Mouse (Mus musculus): ENCODE data around the gene 3110082I17Rik. TPM values are rescaled to one million over a fixed set of nuclear protein-coding genes. Genes with fewer than 3 reads are reported as not detected.

3110082I17Rik gene
- total and polyA plus RNA-seq, 2 experiments, result 1.6 to 7.4 TPM

DNA sequence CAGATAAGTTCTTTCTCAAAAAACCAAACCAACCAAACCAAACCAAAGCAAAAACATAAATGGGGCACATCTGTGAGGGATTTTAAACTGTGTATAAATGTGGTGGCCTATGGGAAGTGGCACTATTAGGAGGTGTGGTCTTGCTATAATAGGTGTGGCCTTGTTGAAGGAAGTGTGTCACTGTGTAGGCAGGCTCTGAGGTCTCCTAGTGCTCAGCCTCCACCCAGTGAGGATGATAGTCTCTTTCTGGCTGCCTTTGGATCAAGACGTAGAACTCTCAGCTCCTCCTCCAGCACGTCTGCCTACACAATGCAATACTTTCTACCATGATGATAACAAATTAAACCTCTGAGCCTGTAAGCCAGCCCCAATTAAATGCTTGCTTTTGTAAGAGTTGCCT, 6.0 kb upstream of the 3110082I17Rik start:
- 88% methylated on average over 2 of the region's 2 CpGs for WGBS
- TF ChIP-seq CTCF (IDR thresholded peaks at IDR 0.05; ENCODE audit: low read depth, low read length) (no peak), POLR2A (IDR thresholded peaks at IDR 0.05; ENCODE audit: extremely low read depth, insufficient read depth, low read length) (no peak)
- no peak for DNase-seq (ENCODE audit: extremely low read depth, low read depth, low spot score)
- no peaks in the 10 kb centered on the region for H3K79me2 ChIP-seq (ENCODE audit: control insufficient read depth, insufficient read depth, low read length)
- H3K9ac ChIP-seq (ENCODE audit: low read depth, low read length), result no peak overlapping the region
- H3K4me3 ChIP-seq (ENCODE audit: insufficient read depth, low read depth, low read length), result no peak overlapping the region
- H3K4me1 ChIP-seq (ENCODE audit: control insufficient read depth, insufficient read depth, low read length), result no peaks in the 10 kb centered on the region
- H3K27me3 ChIP-seq (ENCODE audit: control insufficient read depth, insufficient read depth, low read length), result no peaks in the 10 kb centered on the region
- no peaks in the 10 kb centered on the region; the same call in 1 of the 2 replicates for H3K36me3 ChIP-seq (ENCODE audit: control insufficient read depth, insufficient read depth, low read length)
- H3K27ac ChIP-seq (replicated peaks; ENCODE audit: insufficient read depth, low read depth, low read length), result no peak overlapping the region

DNA sequence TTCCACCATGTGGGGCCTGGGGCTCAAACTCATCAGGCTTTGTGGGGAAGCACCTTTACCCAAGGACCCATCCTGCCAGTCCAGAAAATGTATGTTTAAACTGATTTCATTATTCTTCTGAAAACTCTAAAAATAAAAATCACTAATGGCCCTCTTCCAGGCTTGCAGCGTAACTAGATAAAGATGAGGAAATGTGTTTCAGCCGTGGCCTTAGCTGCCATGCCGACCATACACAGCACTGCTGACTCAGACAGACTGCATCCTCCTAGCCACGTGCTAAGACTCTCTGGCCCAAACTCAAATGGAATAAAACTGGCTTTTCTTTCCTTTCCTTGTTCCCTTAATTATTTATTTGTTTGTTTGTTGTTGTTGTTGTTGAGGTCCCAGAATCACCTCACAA, 4.5 kb upstream of the 3110082I17Rik start:
- no peak overlapping the region for H3K4me3 ChIP-seq (ENCODE audit: insufficient read depth, low read depth, low read length)
- H3K27me3 ChIP-seq (ENCODE audit: control insufficient read depth, insufficient read depth, low read length), result no peaks in the 10 kb centered on the region
- no peak for DNase-seq (ENCODE audit: extremely low read depth, low read depth, low spot score)
- H3K36me3 ChIP-seq (ENCODE audit: control insufficient read depth, insufficient read depth, low read length), result no peaks in the 10 kb centered on the region
- no peaks in the 10 kb centered on the region for H3K79me2 ChIP-seq (ENCODE audit: control insufficient read depth, insufficient read depth, low read length)
- no peak for TF ChIP-seq CTCF (IDR thresholded peaks at IDR 0.05; ENCODE audit: low read depth, low read length)
- no peak for TF ChIP-seq POLR2A (IDR thresholded peaks at IDR 0.05; ENCODE audit: extremely low read depth, insufficient read depth, low read length)
- 61% methylated on average over 4 of the region's 4 CpGs for WGBS
- peak overlapping the region; percentile 45; the same call in 1 of the 2 replicates for H3K27ac ChIP-seq (replicated peaks; ENCODE audit: insufficient read depth, low read depth, low read length)
- H3K9ac ChIP-seq (ENCODE audit: low read depth, low read length), result no peak overlapping the region
- H3K4me1 ChIP-seq (ENCODE audit: control insufficient read depth, insufficient read depth, low read length), result no peaks in the 10 kb centered on the region; the same call in 1 of the 2 replicates

DNA sequence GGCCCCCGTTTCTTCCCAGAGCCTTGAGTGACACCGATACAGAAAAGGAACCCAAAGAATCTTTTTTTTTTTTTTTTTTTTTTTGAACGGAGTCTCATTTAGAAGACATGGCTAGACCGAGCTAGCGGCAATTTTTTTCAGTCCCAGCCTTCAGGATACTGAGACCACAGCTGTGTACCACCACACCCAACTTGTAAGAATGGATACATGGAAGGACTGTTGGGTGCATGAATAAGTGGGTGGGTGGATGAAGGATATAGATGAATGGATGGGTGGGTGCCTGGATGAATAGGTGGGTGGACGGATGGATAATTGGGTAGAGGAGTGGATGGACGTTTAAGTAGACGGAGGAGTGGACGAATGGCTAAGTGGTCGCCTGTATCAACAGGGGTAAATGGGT, 389 bp downstream of the 3110082I17Rik start:
- 4% methylated on average over 10 of the region's 10 CpGs for WGBS
- peak overlapping the region; percentile 65 for H3K4me3 ChIP-seq (ENCODE audit: insufficient read depth, low read depth, low read length)
- H3K27me3 ChIP-seq (ENCODE audit: control insufficient read depth, insufficient read depth, low read length), result no peaks in the 10 kb centered on the region
- peak overlapping the region; percentile 52 for H3K9ac ChIP-seq (ENCODE audit: low read depth, low read length)
- H3K36me3 ChIP-seq (ENCODE audit: control insufficient read depth, insufficient read depth, low read length), result no peaks in the 10 kb centered on the region
- H3K79me2 ChIP-seq (ENCODE audit: control insufficient read depth, insufficient read depth, low read length), result no peaks in the 10 kb centered on the region
- DNase-seq (ENCODE audit: extremely low read depth, low read depth, low spot score), result no peak
- no peaks in the 10 kb centered on the region; the same call in none of the 2 replicates for H3K4me1 ChIP-seq (ENCODE audit: control insufficient read depth, insufficient read depth, low read length)
- TF ChIP-seq POLR2A (IDR thresholded peaks at IDR 0.05; ENCODE audit: extremely low read depth, insufficient read depth, low read length) (no peak), CTCF (IDR thresholded peaks at IDR 0.05; ENCODE audit: low read depth, low read length) (no peak)
- no peak overlapping the region for H3K27ac ChIP-seq (replicated peaks; ENCODE audit: insufficient read depth, low read depth, low read length)

DNA sequence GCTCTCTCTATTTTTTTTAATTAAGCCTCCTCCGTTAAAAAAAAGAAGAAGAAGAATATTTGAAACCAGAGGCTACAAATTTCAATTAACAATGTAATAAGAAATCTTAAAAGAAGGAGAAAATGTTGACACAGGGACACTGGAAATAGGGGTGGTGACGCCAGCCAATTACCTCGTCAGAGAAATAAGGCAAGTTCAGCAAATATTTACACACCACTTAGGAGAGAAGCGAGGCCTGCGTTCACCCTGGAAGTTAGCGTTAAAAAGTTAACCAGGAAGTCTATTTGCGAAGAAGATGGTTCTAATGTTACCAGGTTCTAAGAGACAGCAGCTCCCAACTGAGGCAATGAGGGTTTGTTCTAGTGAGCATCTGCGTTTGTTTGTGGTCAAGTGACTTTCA, 3.1 kb downstream of the 3110082I17Rik start:
- H3K79me2 ChIP-seq (ENCODE audit: control insufficient read depth, insufficient read depth, low read length), result no peaks in the 10 kb centered on the region
- no peaks in the 10 kb centered on the region for H3K27me3 ChIP-seq (ENCODE audit: control insufficient read depth, insufficient read depth, low read length)
- H3K27ac ChIP-seq (replicated peaks; ENCODE audit: insufficient read depth, low read depth, low read length), result no peak overlapping the region
- no peak for DNase-seq (ENCODE audit: extremely low read depth, low read depth, low spot score)
- no peak overlapping the region for H3K4me3 ChIP-seq (ENCODE audit: insufficient read depth, low read depth, low read length)
- 29% methylated on average over 8 of the region's 8 CpGs for WGBS
- no peaks in the 10 kb centered on the region for H3K36me3 ChIP-seq (ENCODE audit: control insufficient read depth, insufficient read depth, low read length)
- H3K4me1 ChIP-seq (ENCODE audit: control insufficient read depth, insufficient read depth, low read length), result no peaks in the 10 kb centered on the region; the same call in none of the 2 replicates
- TF ChIP-seq CTCF (IDR thresholded peaks at IDR 0.05; ENCODE audit: low read depth, low read length), result no peak
- no peak for TF ChIP-seq POLR2A (IDR thresholded peaks at IDR 0.05; ENCODE audit: extremely low read depth, insufficient read depth, low read length)
- no peak overlapping the region for H3K9ac ChIP-seq (ENCODE audit: low read depth, low read length)

DNA sequence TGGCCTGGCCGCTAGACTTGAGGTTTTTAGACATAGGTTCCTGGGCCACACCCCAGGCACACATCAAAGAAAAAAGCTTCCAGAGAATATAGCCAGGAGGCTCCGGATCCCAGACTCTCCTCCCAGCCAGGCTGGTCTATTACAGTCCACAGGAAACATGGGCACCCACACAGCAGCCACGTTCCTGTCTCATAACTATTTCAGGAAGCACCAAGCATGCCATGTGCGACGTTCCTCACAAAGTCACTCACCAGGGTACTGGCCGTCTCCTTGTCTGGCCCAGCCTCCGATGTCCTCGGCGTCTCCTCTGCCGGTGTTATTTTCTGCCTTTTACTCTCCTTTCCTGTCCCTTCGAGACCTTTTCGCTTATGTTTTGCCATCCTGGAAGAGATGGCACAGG, 5.2 kb downstream of the 3110082I17Rik start:
- Histone ChIP-seq H3K27ac (replicated peaks; ENCODE audit: insufficient read depth, low read depth, low read length) (no peak overlapping the region), H3K4me1 (ENCODE audit: control insufficient read depth, insufficient read depth, low read length) (no peaks in the 10 kb centered on the region; the same call in 1 of the 2 replicates), H3K27me3 (ENCODE audit: control insufficient read depth, insufficient read depth, low read length) (no peaks in the 10 kb centered on the region), H3K36me3 (ENCODE audit: control insufficient read depth, insufficient read depth, low read length) (no peaks in the 10 kb centered on the region), H3K79me2 (ENCODE audit: control insufficient read depth, insufficient read depth, low read length) (no peaks in the 10 kb centered on the region), H3K4me3 (ENCODE audit: insufficient read depth, low read depth, low read length) (no peak overlapping the region), H3K9ac (ENCODE audit: low read depth, low read length) (no peak overlapping the region)
- TF ChIP-seq CTCF (IDR thresholded peaks at IDR 0.05; ENCODE audit: low read depth, low read length) (no peak), POLR2A (IDR thresholded peaks at IDR 0.05; ENCODE audit: extremely low read depth, insufficient read depth, low read length) (no peak)
- DNase-seq (ENCODE audit: extremely low read depth, low read depth, low spot score), result no peak
- 93% methylated on average over 12 of the region's 12 CpGs for WGBS

DNA sequence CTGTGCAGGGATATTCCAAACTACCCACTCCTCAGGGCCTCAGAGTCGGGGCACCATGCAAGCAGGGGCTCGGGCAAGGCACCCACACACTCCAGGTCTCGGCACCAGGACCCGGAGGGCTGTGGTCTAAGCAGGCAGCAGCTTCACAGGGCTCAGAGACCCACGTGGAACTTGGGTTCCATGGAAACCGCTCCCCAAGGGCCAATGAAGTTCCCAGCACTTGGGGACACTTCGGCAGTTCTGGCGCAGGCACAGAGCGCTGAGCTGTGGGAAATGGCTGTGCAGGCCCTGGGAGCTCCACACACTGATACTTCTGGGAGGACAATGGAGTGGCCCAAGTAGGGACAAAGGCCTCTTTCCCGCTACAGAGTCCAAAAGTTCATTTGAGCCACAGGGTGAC, 7.3 kb downstream of the 3110082I17Rik start:
- Histone ChIP-seq H3K4me3 (ENCODE audit: insufficient read depth, low read depth, low read length) (no peak overlapping the region), H3K9ac (ENCODE audit: low read depth, low read length) (no peak overlapping the region), H3K27me3 (ENCODE audit: control insufficient read depth, insufficient read depth, low read length) (no peaks in the 10 kb centered on the region), H3K4me1 (ENCODE audit: control insufficient read depth, insufficient read depth, low read length) (no peaks in the 10 kb centered on the region), H3K79me2 (ENCODE audit: control insufficient read depth, insufficient read depth, low read length) (no peaks in the 10 kb centered on the region), H3K27ac (replicated peaks; ENCODE audit: insufficient read depth, low read depth, low read length) (no peak overlapping the region), H3K36me3 (ENCODE audit: control insufficient read depth, insufficient read depth, low read length) (no peaks in the 10 kb centered on the region)
- TF ChIP-seq POLR2A (IDR thresholded peaks at IDR 0.05; ENCODE audit: extremely low read depth, insufficient read depth, low read length) (no peak), CTCF (IDR thresholded peaks at IDR 0.05; ENCODE audit: low read depth, low read length) (no peak)
- WGBS, result 92% methylated on average over 10 of the region's 10 CpGs
- no peak for DNase-seq (ENCODE audit: extremely low read depth, low read depth, low spot score)
